Mouse (Mus musculus): ENCODE data around the gene Dnajb1. TPM values are rescaled to one million over a fixed set of nuclear protein-coding genes. Genes with fewer than 3 reads are reported as not detected.

Gene Dnajb1
- polyA plus RNA-seq, 1 experiment from 2014 or later: 51.5 TPM

DNA sequence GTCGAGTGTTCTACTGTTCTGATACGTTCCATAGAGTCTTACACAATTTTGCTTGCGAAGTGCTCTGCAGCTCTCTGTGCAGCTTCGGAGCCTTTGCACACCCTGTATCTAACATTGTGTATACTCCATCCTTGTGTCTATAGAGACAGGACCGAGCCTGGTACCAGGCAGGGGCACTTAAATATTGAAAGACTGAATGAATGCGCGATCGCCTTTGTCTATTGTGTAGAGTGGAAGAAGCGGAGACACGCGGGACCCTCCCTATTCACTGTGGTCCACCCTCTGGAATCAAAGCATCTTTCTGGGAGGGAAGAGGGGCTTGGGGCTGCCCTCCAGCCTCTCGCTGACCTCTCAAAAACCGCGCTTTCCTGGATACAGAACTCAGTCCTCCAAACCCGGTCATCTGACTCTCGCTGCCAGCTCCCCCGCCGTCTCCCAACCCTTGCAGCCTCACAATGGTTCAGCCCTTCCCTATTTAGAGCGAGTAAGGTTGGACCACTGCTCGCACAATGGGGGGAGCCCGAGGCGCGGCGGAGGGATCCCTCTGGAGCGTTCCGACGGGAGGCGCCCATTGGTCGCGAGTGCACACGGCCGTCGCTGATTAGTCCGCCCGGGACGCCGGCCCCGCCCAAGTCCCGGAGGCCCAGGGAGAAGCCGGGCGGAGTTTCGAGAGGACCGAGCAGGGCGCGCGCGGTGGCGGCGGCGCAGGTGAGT lies 44.2 kb downstream of the Dnajb1 start, which contains the start of gene Gipc1:
TSS of gene Gipc1 (plus strand) at position 648 of the 714 bp plus-strand sequence.
- H3K4me2 ChIP-seq: peak within 1 kb of the TSS; percentile 97
- H3K36me3 ChIP-seq (ENCODE audit: control insufficient read depth, insufficient read depth, low read length): no peaks in the 10 kb centered on the region
- peak within 1 kb of the TSS; percentile 84 for H3K4me3 ChIP-seq (ENCODE audit: low read depth, low read length)
- WGBS (ENCODE audit: insufficient replicate concordance): 5% methylated on average over 47 of the region's 50 CpGs
- no peaks in the 10 kb centered on the region for H3K27me3 ChIP-seq (ENCODE audit: control insufficient read depth, insufficient read depth, low read length)
- H3K9me3 ChIP-seq (replicated peaks; ENCODE audit: control insufficient read depth, low read length): no peaks in the 10 kb centered on the region
- peak within 1 kb of the TSS; percentile 80 for H3K9ac ChIP-seq (ENCODE audit: low read depth, low read length)
- peak; percentile 91 for ATAC-seq (replicated peaks; ENCODE audit: insufficient number of reproducible peaks, low FRiP score, low TSS enrichment)
- H3K27ac ChIP-seq (ENCODE audit: low read depth, low read length): peak within 1 kb of the TSS; percentile 73
- H3K4me1 ChIP-seq (ENCODE audit: control insufficient read depth, insufficient read depth, low read length): peaks cover 12% of the 10 kb centered on the region

DNA sequence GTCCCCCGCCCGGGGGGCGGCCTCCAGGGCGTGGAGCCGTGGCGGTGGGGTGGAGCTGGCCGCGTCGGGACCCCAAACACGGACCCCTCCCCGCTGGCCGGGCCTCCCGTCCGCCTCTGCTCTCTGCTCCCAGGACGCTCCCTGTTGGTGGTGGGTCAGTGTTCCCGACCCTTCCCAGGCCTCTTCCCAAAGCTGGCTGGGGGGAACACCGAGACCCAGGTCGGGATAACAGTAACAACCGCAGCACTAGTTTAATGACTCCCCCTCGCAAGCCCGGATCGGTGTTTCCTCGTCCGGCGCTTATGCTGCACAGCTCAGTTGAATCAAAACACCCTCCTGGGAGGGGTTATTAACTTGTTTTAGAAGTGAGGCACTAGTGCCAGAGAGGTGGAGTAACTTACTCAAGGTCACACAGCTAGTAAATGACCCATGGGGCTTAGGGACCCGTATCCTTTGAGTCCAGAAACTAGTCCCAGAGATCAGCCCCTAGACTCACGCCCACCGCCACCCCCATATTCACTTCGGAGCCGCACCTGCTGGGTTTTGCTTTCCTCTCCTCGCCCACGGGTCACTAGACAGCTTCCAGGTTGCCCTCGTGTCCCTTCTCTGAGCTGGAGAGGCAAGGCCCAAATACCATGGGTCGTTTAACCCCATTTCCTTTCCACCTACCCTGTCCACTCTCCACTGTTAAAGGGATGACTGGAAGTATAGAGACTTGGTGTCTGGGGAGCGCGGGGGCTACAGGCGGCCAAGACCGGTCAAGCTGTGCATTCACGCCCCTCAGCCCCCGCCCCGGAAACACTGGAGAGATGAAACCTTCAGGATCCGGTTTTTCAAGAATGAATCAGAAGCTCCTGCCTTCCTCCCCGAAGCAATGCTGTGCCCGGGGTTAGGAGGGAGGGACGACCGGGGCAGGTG lies 45.0 kb downstream of the Dnajb1 start:
- H3K9me3 ChIP-seq (replicated peaks; ENCODE audit: control insufficient read depth, low read length): no peaks in the 10 kb centered on the region
- H3K4me2 ChIP-seq: peak overlapping the region; percentile 97
- H3K27me3 ChIP-seq (ENCODE audit: control insufficient read depth, insufficient read depth, low read length): no peaks in the 10 kb centered on the region
- peak overlapping the region; percentile 80 for H3K9ac ChIP-seq (ENCODE audit: low read depth, low read length)
- H3K36me3 ChIP-seq (ENCODE audit: control insufficient read depth, insufficient read depth, low read length): peaks cover 5% of the 10 kb centered on the region; the same call in 1 of the 2 replicates
- WGBS (ENCODE audit: insufficient replicate concordance): under 1% methylated on average over 46 of the region's 46 CpGs
- no peak for ATAC-seq (replicated peaks; ENCODE audit: insufficient number of reproducible peaks, low FRiP score, low TSS enrichment)
- H3K27ac ChIP-seq (ENCODE audit: low read depth, low read length): peak overlapping the region; percentile 73
- peak overlapping the region; percentile 84 for H3K4me3 ChIP-seq (ENCODE audit: low read depth, low read length)
- H3K4me1 ChIP-seq (ENCODE audit: control insufficient read depth, insufficient read depth, low read length): peaks cover 12% of the 10 kb centered on the region

DNA sequence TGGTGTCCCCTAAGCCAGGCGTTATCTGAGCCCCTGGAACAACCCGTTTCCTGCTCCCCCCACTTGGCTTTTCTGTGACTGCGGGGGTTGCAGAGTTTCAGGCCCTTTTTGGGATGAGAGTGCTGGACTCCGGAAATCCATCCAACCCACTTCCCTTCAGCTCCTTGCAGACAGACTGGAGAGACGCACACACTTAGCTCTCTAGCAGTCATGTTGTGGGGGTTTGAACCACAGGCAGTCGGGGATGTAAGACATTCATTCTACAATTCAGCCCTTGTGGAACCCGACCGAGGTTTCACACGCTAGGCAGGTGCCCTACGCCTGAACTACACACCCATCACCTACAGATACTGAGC lies 45.6 kb downstream of the Dnajb1 start:
- H3K27ac ChIP-seq (ENCODE audit: low read depth, low read length): peak overlapping the region; percentile 73; the same call in 1 of the 2 replicates
- H3K27me3 ChIP-seq (ENCODE audit: control insufficient read depth, insufficient read depth, low read length): no peaks in the 10 kb centered on the region
- WGBS (ENCODE audit: insufficient replicate concordance): 46% methylated on average over 10 of the region's 10 CpGs
- H3K36me3 ChIP-seq (ENCODE audit: control insufficient read depth, insufficient read depth, low read length): peaks cover 5% of the 10 kb centered on the region; the same call in 1 of the 2 replicates
- H3K4me1 ChIP-seq (ENCODE audit: control insufficient read depth, insufficient read depth, low read length): peaks cover 12% of the 10 kb centered on the region
- H3K9me3 ChIP-seq (replicated peaks; ENCODE audit: control insufficient read depth, low read length): no peaks in the 10 kb centered on the region
- H3K4me3 ChIP-seq (ENCODE audit: low read depth, low read length): peak overlapping the region; percentile 84
- peak overlapping the region; percentile 97 for H3K4me2 ChIP-seq
- ATAC-seq (replicated peaks; ENCODE audit: insufficient number of reproducible peaks, low FRiP score, low TSS enrichment): no peak
- peak overlapping the region; percentile 80 for H3K9ac ChIP-seq (ENCODE audit: low read depth, low read length)

DNA sequence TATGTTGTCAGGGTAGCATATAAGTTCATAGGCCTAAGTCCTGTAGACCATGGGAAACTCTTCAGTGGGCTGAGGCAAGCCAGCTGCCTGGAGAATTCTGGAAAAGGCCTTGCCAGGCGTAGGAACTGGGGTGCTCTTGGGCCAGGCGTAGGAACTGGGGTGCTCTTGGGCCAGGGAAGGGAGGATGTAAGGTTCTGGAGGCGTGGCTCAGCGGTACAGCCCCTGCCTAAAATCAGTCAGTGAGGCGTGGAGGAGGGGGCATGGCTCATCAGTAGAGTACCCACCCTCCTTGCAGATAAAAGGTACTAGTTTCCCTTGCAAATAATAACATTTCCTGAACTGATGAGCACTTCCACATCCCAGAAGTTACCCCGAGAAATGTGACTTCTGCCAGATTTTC lies 46.7 kb downstream of the Dnajb1 start:
- 86% methylated on average over 6 of the region's 6 CpGs for WGBS (ENCODE audit: insufficient replicate concordance)
- ATAC-seq (replicated peaks; ENCODE audit: insufficient number of reproducible peaks, low FRiP score, low TSS enrichment): no peak

DNA sequence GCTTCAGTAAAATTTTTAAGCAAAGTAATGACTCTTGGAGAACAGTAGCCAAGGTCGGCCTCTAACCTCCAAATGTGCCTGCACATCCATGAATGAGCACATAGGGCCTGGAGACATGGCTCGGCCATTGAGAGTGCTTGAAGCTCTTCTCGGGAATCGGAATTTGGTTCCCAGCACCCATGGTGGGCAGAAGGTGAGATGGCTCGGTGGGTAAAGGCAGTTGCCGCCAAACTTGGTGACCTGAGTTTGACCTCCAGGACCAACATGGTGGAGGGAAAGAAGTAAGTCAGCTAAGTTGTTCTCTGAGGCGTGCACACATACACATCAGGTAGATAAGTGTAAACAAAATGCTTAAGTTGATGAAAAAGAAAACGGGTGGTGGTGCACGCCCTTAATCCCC lies 48.0 kb downstream of the Dnajb1 start:
- peaks cover 23% of the 10 kb centered on the region for H3K4me1 ChIP-seq (ENCODE audit: control insufficient read depth, insufficient read depth, low read length)
- no peak overlapping the region for H3K4me3 ChIP-seq (ENCODE audit: low read depth, low read length)
- no peak overlapping the region for H3K4me2 ChIP-seq
- H3K9ac ChIP-seq (ENCODE audit: low read depth, low read length): no peak overlapping the region
- ATAC-seq (replicated peaks; ENCODE audit: insufficient number of reproducible peaks, low FRiP score, low TSS enrichment): no peak
- no peaks in the 10 kb centered on the region for H3K9me3 ChIP-seq (replicated peaks; ENCODE audit: control insufficient read depth, low read length)
- 85% methylated on average over 9 of the region's 9 CpGs for WGBS (ENCODE audit: insufficient replicate concordance)
- H3K36me3 ChIP-seq (ENCODE audit: control insufficient read depth, insufficient read depth, low read length): peaks cover 5% of the 10 kb centered on the region; the same call in 1 of the 2 replicates
- H3K27ac ChIP-seq (ENCODE audit: low read depth, low read length): no peak overlapping the region
- no peaks in the 10 kb centered on the region for H3K27me3 ChIP-seq (ENCODE audit: control insufficient read depth, insufficient read depth, low read length)

More for the DNA sequence above, 46.7 kb downstream of the Dnajb1 start:
- Histone ChIP-seq H3K9ac (ENCODE audit: low read depth, low read length) (no peak overlapping the region), H3K4me3 (ENCODE audit: low read depth, low read length) (no peak overlapping the region), H3K36me3 (ENCODE audit: control insufficient read depth, insufficient read depth, low read length) (peaks cover 5% of the 10 kb centered on the region; the same call in 1 of the 2 replicates), H3K4me2 (no peak overlapping the region), H3K9me3 (replicated peaks; ENCODE audit: control insufficient read depth, low read length) (no peaks in the 10 kb centered on the region), H3K4me1 (ENCODE audit: control insufficient read depth, insufficient read depth, low read length) (peaks cover 12% of the 10 kb centered on the region), H3K27me3 (ENCODE audit: control insufficient read depth, insufficient read depth, low read length) (no peaks in the 10 kb centered on the region), H3K27ac (ENCODE audit: low read depth, low read length) (no peak overlapping the region)

DNA sequence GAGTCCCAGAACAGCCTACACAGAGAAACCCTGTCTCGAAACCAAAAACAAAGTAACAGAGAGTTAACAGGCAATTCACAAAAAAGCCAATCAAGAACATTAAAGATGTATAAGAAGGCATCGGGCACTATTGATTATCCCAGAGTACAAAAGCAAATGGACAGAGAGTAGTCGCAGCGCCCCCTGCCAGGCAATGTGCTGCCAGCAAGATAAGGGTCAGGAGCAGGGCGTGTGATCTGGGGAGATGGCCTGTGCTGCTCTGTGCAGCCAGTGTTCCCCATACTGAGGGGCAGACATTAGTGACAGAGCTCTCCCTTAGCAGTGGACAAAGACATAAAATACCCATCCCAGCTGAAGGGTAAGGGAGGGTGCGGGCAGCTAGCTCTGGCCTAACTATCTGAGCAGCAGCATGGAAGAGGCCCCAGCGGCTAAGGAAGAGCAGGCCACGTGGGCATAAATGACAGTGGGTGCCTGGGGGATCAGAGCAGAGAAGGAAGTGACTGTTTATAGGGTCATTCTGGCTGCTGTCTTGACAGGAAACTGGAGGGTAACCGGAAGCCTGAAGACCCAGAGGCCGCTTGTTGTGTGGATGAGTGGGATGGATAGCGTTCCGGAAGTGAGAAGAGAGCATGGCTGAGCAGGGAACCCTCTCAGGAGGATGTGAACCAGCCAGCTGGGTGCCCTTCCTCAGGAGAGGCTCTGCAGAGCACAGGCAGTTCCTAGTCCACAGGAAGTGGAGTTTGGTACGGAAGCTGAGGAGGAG lies 48.7 kb downstream of the Dnajb1 start:
- Histone ChIP-seq H3K4me2 (no peak overlapping the region), H3K27me3 (ENCODE audit: control insufficient read depth, insufficient read depth, low read length) (no peaks in the 10 kb centered on the region), H3K9ac (ENCODE audit: low read depth, low read length) (no peak overlapping the region), H3K4me3 (ENCODE audit: low read depth, low read length) (no peak overlapping the region), H3K27ac (ENCODE audit: low read depth, low read length) (peak overlapping the region; percentile 73), H3K4me1 (ENCODE audit: control insufficient read depth, insufficient read depth, low read length) (peaks cover 29% of the 10 kb centered on the region), H3K9me3 (replicated peaks; ENCODE audit: control insufficient read depth, low read length) (no peaks in the 10 kb centered on the region), H3K36me3 (ENCODE audit: control insufficient read depth, insufficient read depth, low read length) (peaks cover 5% of the 10 kb centered on the region; the same call in 1 of the 2 replicates)
- ATAC-seq (replicated peaks; ENCODE audit: insufficient number of reproducible peaks, low FRiP score, low TSS enrichment): no peak
- 64% methylated on average over 13 of the region's 13 CpGs for WGBS (ENCODE audit: insufficient replicate concordance)

DNA sequence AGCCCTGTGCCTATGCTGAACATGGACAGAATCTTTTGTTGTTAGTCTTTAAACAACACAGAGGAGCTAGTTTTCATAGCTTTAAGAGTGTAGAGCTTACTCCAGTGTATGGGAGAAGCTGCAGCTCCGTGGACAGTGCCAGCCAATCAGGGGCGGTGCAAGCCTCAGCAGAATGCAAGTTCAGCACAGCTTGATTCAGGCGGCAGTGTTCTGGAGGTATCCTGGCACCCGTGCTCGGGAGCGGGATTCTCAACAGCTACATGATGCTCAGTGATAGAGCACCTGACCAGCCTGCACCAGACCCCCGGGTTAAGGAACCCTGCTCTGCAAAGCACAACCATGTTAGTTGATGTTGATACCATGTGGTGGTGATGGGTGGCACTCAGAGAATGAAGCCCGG lies 52.6 kb downstream of the Dnajb1 start:
- no peak for ATAC-seq (replicated peaks; ENCODE audit: insufficient number of reproducible peaks, low FRiP score, low TSS enrichment)
- Histone ChIP-seq H3K4me2 (peak overlapping the region; percentile 58), H3K4me3 (ENCODE audit: low read depth, low read length) (peak overlapping the region; percentile 18), H3K36me3 (ENCODE audit: control insufficient read depth, insufficient read depth, low read length) (peaks cover 5% of the 10 kb centered on the region; the same call in 1 of the 2 replicates), H3K9me3 (replicated peaks; ENCODE audit: control insufficient read depth, low read length) (no peaks in the 10 kb centered on the region), H3K4me1 (ENCODE audit: control insufficient read depth, insufficient read depth, low read length) (peaks cover 32% of the 10 kb centered on the region), H3K9ac (ENCODE audit: low read depth, low read length) (peak overlapping the region; percentile 8; the same call in 1 of the 2 replicates), H3K27ac (ENCODE audit: low read depth, low read length) (no peak overlapping the region), H3K27me3 (ENCODE audit: control insufficient read depth, insufficient read depth, low read length) (no peaks in the 10 kb centered on the region)
- WGBS (ENCODE audit: insufficient replicate concordance): 4% methylated on average over 8 of the region's 8 CpGs

Data from heart, embryonic 11.5 days (tissue).